Mouse (Mus musculus) stomach, postnatal 0 days (tissue): ENCODE data around the gene Smg9. TPM values are rescaled to one million over a fixed set of nuclear protein-coding genes. Genes with fewer than 3 reads are reported as not detected.
A peak's percentile ranks its signal among the peaks of the same experiment; 100 is the strongest.

Experiments
- ATAC-seq: fragments of 200-750 bp; cut with Nextera tagmentation; 2 replicates; pipeline ENCODE4 v1.8.0; 2017; ENCODE audit not compliant: low FRiP score, low TSS enrichment
- DNase-seq: peaks from one replicate; pipeline ENCODE4 v3.0.0-alpha.2; 2016; ENCODE audit warnings: low spot score
- H3K27ac ChIP-seq: fragments of 300-500 bp; sonication (generic); replicated peaks from 2 replicates; pipeline ENCODE4 v1.5.1; 2014; ENCODE audit warnings: mild to moderate bottlenecking, control low read depth
- H3K27me3 ChIP-seq: fragments of 300-500 bp; sonication (generic); 2 replicates; pipeline ENCODE4 v1.6.1; 2014; ENCODE audit warnings: low read length; ENCODE audit not compliant: control insufficient read depth, insufficient read depth
- H3K36me3 ChIP-seq: fragments of 300-500 bp; sonication (generic); 2 replicates; pipeline ENCODE4 v1.6.1; 2014; ENCODE audit warnings: low read length, mixed read lengths; ENCODE audit not compliant: control insufficient read depth, insufficient read depth
- H3K4me1 ChIP-seq: fragments of 300-500 bp; sonication (generic); replicated peaks from 2 replicates; pipeline ENCODE4 v1.6.1; 2014; ENCODE audit warnings: antibody characterized with exemption; ENCODE audit not compliant: control insufficient read depth, insufficient read depth
- H3K4me2 ChIP-seq: fragments of 300-500 bp; sonication (generic); replicated peaks from 2 replicates; pipeline ENCODE4 v1.6.1; 2014; ENCODE audit warnings: low read depth, mild to moderate bottlenecking, control low read depth, moderate library complexity
- H3K4me3 ChIP-seq: fragments of 300-500 bp; sonication (generic); 2 replicates; pipeline ENCODE4 v1.5.1; 2014; ENCODE audit warnings: low read depth, low read length, control low read depth
- H3K9ac ChIP-seq: fragments of 300-500 bp; sonication (generic); 2 replicates; pipeline ENCODE4 v1.6.1; 2014; ENCODE audit warnings: mild to moderate bottlenecking, low read length, control low read depth, mixed read lengths
- H3K9me3 ChIP-seq: fragments of 300-500 bp; sonication (generic); 2 replicates; pipeline ENCODE4 v1.6.1; 2016; ENCODE audit warnings: low read length; ENCODE audit not compliant: control insufficient read depth
- CTCF ChIP-seq: IDR thresholded peaks from 2 replicates; pipeline ENCODE4 v1.5.1; 2016; ENCODE audit warnings: antibody characterized with exemption, low read depth, mild to moderate bottlenecking, moderate library complexity
- EP300 ChIP-seq: optimal IDR thresholded peaks from 2 replicates; pipeline ENCODE3; 2016; ENCODE audit warnings: antibody characterized with exemption
- WGBS: fragments of 180-500 bp; shearing (Covaris S2); extraction: QIAGEN DNeasy Blood & Tissue Kit; methylation state at CpG from one replicate; pipeline ENCODE4 v1.1.7; 2014; 5-methylcytosine and 5-hydroxymethylcytosine counted together
- polyA plus RNA-seq: library from polyadenylated mRNA; unstranded; fragments of >200 nt; fragmentation: Nextera tagmentation; extraction: Ambion mirVana; gene quantifications from 2 replicates; pipeline ENCODE4 v1.2.1, GENCODE M21; 2015

Smg9 gene
- polyA plus RNA-seq, 1 experiment from 2014 or later, result 14.1 TPM

GRCm38 (mm10) chr7:24368946-24369345, 30.5 kb upstream of the Smg9 start:
- DNase-seq, result no peak
- ATAC-seq, result no peak
- Histone ChIP-seq H3K9me3 (no peaks in the 10 kb centered on the region), H3K27me3 (no peaks in the 10 kb centered on the region), H3K27ac (no peak overlapping the region), H3K4me2 (no peak overlapping the region), H3K4me1 (0 out of 2 replicates have a peak, but pooled peaks cover 2% of the 10 kb centered on the region), H3K9ac (no peak overlapping the region), H3K4me3 (no peak overlapping the region), H3K36me3 (no peaks in the 10 kb centered on the region)
- TF ChIP-seq CTCF (no peak), EP300 (no peak)
- WGBS, result 87% methylated on average over 7 of the region's 7 CpGs

DNA sequence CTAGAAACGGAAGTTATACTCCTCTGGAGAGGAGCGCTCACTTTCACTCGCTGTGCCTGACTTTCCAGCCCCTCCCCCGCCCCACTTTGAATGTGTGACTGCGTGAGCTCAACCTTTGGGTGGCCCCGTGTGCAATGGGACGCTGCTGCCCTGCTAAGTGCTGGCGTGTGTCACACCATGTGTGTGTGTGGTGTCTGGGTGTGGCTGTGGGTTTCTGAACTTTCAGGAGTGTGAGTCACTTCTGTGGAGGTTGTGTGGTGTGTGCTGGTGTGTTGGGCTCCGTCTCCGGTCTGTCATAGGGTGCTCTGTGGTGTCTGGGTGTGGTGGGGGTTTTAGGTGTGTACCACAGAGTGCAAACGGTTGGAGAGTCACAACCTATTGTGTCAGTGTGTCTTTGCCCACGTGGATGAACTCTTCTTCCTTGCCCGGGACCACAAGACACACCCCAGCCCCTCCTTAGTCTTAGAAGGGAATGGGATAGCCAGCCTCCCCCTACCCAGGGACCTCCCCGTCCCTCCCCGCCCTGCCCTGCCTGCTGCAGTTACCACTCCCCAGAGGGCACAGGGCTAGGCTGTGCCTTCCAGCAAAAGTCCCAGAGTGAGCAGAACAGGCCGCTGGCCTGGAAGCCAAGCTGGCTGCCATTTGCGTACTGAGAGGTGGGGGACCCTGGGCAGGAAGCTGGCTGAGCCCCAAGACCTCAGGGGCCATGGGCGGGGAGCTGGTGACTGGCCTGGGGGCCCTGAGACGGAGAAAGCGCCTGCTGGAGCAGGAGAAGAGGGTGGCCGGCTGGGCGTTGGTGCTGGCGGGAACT, 29.5 kb upstream of the Smg9 start, which contains the start of gene Kcnn4:
Kcnn4 (plus strand) TSS at position 533 of the 811 bp plus-strand sequence.
- Histone ChIP-seq H3K27me3 (no peaks in the 10 kb centered on the region), H3K36me3 (no peaks in the 10 kb centered on the region), H3K27ac (peak within 1 kb of the TSS; percentile 74), H3K9me3 (no peaks in the 10 kb centered on the region), H3K4me3 (peak within 1 kb of the TSS; percentile 21), H3K4me2 (peak within 1 kb of the TSS; percentile 42), H3K4me1 (0 out of 2 replicates have a peak, but pooled peaks cover 2% of the 10 kb centered on the region), H3K9ac (peak within 1 kb of the TSS; percentile 54; the same call in 1 of the 2 replicates)
- TF ChIP-seq EP300, result no peak
- no peak for TF ChIP-seq CTCF
- peak; percentile 77 for ATAC-seq
- 23% methylated on average over 23 of the region's 23 CpGs for WGBS
- peak; percentile 73 for DNase-seq

GRCm38 (mm10) chr7:24371012-24371808, 28.2 kb upstream of the Smg9 start:
- DNase-seq (peak; percentile 34), ATAC-seq (peak; percentile 20; the same call in 1 of the 2 replicates)
- Histone ChIP-seq H3K27ac (peak overlapping the region; percentile 61; the same call in 1 of the 2 replicates), H3K9ac (no peak overlapping the region), H3K36me3 (no peaks in the 10 kb centered on the region), H3K4me3 (peak overlapping the region; percentile 21), H3K9me3 (no peaks in the 10 kb centered on the region), H3K4me2 (peak overlapping the region; percentile 42), H3K27me3 (no peaks in the 10 kb centered on the region), H3K4me1 (0 out of 2 replicates have a peak, but pooled peaks cover 2% of the 10 kb centered on the region)
- no peak for TF ChIP-seq CTCF
- TF ChIP-seq EP300, result no peak
- 49% methylated on average over 7 of the region's 7 CpGs for WGBS

GRCm38 (mm10) chr7:24371809-24372145, 27.6 kb upstream of the Smg9 start:
- no peak overlapping the region for H3K4me3 ChIP-seq
- H3K27ac ChIP-seq, result peak overlapping the region; percentile 61; the same call in 1 of the 2 replicates
- WGBS, result 57% methylated on average over 3 of the region's 3 CpGs
- ATAC-seq (no peak), DNase-seq (no peak)
- H3K4me2 ChIP-seq, result no peak overlapping the region
- no peaks in the 10 kb centered on the region for H3K36me3 ChIP-seq
- no peaks in the 10 kb centered on the region for H3K9me3 ChIP-seq
- no peaks in the 10 kb centered on the region for H3K27me3 ChIP-seq
- TF ChIP-seq EP300 (no peak), CTCF (no peak)
- no peak overlapping the region for H3K9ac ChIP-seq
- H3K4me1 ChIP-seq, result 0 out of 2 replicates have a peak, but pooled peaks cover 2% of the 10 kb centered on the region

DNA sequence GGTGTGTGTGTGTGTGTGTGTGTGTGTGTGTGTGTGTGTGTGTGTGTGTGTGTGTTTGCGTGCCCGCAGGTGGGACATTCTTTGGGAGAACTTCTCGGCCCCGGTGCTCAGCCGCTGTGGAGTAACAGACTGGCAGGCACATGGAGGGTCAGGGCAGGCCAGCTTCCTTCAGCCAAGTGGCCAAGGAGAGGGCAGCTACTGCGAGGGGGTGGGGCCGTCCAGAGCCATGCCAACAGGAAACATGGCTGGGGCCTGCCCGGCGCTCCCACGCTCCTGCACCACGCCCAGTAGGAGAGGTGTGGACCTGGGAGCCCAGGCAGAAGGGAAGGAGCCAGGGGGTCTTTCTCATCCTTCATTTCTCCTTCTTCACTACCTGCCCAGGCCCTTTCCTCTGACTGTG, 27.1 kb upstream of the Smg9 start:
- DNase-seq (peak; percentile 85), ATAC-seq (peak; percentile 73)
- H3K9ac ChIP-seq, result no peak overlapping the region
- no peaks in the 10 kb centered on the region for H3K27me3 ChIP-seq
- H3K27ac ChIP-seq, result peak overlapping the region; percentile 25; the same call in 1 of the 2 replicates
- H3K4me2 ChIP-seq, result no peak overlapping the region
- no peak overlapping the region for H3K4me3 ChIP-seq
- no peak for TF ChIP-seq CTCF
- no peak for TF ChIP-seq EP300
- H3K4me1 ChIP-seq, result peaks cover 6% of the 10 kb centered on the region; the same call in 1 of the 2 replicates
- H3K9me3 ChIP-seq, result no peaks in the 10 kb centered on the region
- H3K36me3 ChIP-seq, result no peaks in the 10 kb centered on the region
- 53% methylated on average over 8 of the region's 11 CpGs for WGBS
